Mouse (Mus musculus) heart, postnatal 0 days (tissue): ENCODE measurements around the gene Mrpl4.

Experiments used
- CTCF ChIP-seq: IDR thresholded peaks from 2 replicates; pipeline ENCODE4 v1.5.1; 2016; ENCODE audit warnings: antibody characterized with exemption, control low read depth, low read depth
- EP300 ChIP-seq: IDR thresholded peaks from 2 replicates; pipeline ENCODE4 v1.6.1; 2016; ENCODE audit warnings: antibody characterized with exemption, low read depth

DNA sequence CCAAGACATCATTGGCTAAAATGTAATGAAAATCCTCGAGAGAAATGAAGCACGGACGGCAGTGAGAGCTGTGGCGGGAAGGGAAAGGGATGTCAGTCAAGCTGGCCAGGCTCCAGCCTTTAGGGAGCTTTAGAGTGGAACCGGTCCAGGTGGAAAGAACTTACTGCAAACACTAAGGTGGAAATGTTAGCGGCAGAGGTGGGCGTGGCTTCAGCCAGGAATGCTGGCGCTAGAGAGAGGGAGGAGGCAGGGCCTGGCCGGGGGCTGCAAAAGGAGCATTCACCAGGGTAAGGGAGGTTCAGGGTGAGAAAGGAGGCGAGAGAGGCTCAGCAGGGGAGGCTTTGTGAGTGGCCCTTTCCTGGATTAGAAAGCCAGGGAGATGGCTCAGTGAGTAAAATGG, 11.7 kb upstream of the Mrpl4 start:
- TF ChIP-seq EP300 (no peak), CTCF (no peak)
